Mouse (Mus musculus) embryonic fibroblast, embryonic 13.5 days (primary cell): ENCODE data around the gene Zfhx3.

Source experiments
- CTCF ChIP-seq: IDR thresholded peaks from 2 replicates; pipeline ENCODE4 v1.5.1; 2011; ENCODE audit warnings: mild to moderate bottlenecking, control low read depth, low read length, moderate library complexity, borderline replicate concordance; ENCODE audit not compliant: insufficient read depth
- POLR2A ChIP-seq: IDR thresholded peaks from 2 replicates; pipeline ENCODE4 v1.6.1; 2011; ENCODE audit warnings: low read depth, mild to moderate bottlenecking, control low read depth, low read length, moderate library complexity

DNA sequence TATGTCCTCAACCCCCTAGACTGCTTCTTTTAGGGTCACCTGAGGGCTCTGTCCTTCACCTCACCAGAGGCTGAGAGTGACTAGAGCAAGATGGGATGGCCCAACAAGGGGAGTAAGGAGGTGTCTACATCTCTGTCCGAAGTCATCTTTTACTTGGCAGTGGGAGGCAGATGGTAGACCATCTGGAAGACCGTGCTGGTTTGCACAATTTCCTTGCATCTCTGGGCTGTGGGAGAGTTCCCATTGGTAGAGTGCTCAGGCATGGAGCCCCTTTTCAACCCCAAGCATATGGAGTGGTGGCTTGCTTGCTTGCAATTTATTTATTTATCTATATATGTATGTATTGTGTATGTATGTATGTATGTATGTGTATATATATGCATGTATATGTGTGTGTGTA, 967.0 kb downstream of the Zfhx3 start:
- TF ChIP-seq POLR2A (no peak), CTCF (no peak)
